Mouse (Mus musculus): ENCODE results near the gene Ddah1.
A peak's percentile ranks its signal among the peaks of the same experiment; 100 is the strongest.
"Not testable (repeated sequence)": the region's sequence is repeated elsewhere in the genome, so short reads cannot be mapped to it uniquely, and the experiment has no call there.

The Ddah1 gene

DNA sequence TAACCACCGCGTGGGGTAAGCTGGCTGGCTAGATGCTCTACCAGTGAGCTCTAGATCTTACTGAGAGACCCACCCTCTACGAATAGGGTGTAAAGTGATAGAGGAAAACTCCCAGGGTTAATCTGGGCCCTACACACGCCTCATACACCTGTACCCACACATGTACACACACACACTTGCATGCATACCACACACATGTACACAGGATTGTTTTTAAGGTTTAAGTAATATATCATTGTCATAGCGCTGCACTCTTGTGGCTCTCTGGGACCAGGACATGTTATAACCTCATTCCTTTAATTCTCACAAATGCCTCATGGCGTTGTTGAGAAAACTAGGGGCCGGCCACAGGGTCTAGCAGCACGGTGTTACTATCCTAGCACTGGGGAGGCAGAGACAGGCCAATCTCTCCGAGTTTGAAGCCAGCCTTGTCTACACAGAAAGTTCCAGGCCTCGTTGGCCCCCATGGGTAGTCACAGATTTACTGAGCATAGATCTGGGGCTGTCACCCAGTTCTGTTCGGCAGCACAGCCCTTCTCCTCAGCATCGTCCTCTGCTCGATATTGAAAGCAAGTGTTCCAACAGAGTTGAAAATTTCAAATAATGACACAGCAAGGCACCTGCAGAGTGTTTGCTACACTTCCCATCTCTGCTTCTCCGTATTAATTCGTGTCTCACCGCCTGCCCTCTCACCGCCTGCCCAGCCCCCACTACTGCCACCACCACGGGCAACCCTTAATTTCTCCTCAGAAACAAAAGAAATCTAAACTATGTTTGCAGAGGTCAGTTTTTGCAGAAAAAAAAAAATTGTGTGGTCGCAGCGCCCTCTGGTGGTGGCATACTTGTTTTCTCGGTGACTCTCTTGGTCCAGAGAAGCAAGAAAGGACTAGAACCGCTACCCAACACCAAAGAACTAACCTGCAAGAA is 146.6 kb downstream of the Ddah1 start:
- peak; percentile 56 for DNase-seq (ENCODE audit: extremely low read depth, low read depth)

DNA sequence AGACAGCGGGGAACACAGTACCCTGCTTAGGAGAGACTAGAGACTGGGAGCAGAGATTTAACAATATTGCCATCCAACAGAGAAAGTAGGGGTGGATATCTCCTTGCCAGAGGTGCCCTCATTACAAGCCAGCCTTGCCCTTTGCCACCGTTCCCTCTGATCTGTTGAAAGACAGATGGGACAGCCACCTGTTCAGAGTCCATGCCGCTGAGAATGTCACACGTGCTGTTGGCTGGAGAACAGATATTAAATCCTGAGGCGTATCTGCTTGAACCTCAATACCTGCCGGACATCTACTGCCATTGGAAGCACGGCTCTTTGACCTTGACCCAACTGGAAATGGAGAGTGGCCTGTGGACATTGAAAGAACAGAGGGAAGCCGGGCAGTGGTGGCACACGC is 148.1 kb downstream of the Ddah1 start:
- no peak for DNase-seq (ENCODE audit: extremely low read depth, low read depth)

DNA sequence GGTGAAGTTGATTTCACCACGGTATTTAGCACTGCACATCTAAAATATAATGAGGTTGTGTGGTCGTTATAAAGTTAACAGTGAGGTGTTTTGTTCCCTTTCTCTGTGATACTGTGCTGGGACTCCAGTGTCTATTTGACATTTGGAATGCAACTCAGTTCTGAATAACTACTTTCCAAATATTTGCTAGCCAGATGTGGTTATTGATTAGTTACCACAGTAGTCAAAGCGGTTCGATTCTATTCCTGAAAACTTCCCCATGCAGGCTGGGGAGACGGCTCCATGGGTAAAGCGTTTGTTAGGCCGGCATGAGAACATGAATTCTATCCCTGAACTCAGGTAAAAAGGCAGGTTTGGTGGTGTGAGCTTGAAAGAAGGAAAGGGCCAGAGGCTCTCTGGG is 154.0 kb downstream of the Ddah1 start:
- DNase-seq (ENCODE audit: extremely low read depth, low read depth) = no peak

DNA sequence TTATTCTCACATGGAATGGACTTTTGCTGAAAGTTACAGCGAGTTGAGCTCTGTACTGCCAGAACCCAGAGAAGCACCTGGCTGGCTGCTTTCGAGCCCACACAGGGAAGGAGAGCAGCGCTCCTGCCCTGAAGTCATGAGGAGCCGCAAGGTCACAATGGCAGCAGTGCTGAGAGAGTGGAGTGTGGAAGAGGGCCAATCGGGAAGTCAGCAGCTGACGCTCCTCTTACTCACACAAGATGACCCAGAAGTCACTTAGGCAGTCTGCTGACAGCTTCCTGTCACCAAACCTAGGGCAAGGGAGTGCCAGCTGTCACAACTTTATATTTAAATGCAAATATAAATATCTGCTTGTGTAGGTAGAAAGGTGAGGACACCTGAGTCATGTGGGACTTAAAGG is 154.8 kb downstream of the Ddah1 start:
- no peak for DNase-seq (ENCODE audit: extremely low read depth, low read depth)

DNA sequence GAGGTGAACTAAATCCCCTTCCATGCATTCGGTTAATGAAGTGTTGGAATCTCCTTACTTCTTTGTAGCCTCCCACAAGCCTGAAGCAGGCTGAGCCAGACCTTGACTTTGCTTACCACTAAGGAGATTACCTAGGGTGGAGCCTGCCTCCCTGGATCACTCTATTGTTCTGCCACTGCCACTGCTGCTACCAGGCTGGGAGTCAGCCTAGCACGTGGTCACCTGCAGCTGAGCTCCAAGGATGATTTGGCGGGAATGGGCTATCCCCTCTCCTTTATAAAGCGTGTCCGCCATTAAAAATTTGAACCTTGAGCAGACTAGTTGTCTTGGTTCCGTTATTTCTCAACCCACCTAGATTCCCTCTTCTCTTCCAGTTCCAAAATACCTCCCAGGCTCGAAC is 155.5 kb downstream of the Ddah1 start:
- DNase-seq (ENCODE audit: extremely low read depth, low read depth) = not testable (repeated sequence)

DNA sequence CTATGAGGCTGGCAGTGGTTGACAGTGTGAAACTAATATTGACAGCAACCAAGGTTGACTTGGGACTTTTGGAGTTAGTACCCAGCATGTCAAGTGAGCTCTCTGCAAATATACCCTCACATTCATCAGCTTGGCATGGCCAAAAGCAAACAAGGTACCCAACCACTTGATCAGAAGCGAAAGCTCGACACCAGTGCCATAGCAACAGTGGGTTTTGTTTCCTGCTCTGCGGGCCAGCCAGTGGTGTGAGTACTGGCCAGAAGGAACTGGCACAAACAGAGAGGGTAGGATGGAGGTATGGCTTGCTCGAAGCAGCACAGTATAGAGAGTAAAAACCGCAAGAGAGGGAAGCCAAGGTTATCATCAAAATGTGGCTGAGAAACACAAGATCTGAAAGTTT is 157.9 kb downstream of the Ddah1 start:
- DNase-seq (ENCODE audit: extremely low read depth, low read depth) = no peak

DNA sequence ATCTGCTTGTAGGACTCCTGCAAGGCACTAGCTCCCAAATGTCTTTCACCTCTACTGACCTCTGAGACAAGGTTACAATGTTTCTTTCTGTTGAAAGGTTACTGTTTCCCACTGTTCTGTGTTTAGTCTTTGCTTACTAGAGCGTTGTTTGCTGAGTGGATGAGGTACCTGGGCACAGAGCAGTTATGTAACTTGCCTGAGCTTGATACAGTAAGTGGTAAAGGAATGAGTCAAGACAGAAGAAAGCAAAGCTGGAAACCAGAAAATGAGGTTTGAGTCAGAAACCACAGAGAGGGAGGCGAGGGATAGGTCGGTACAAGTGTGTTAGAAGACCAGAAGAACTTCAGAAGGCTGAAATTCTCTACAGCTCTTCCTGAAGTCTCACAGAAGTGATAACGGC is 158.4 kb downstream of the Ddah1 start:
- DNase-seq (ENCODE audit: extremely low read depth, low read depth) = no peak

DNA sequence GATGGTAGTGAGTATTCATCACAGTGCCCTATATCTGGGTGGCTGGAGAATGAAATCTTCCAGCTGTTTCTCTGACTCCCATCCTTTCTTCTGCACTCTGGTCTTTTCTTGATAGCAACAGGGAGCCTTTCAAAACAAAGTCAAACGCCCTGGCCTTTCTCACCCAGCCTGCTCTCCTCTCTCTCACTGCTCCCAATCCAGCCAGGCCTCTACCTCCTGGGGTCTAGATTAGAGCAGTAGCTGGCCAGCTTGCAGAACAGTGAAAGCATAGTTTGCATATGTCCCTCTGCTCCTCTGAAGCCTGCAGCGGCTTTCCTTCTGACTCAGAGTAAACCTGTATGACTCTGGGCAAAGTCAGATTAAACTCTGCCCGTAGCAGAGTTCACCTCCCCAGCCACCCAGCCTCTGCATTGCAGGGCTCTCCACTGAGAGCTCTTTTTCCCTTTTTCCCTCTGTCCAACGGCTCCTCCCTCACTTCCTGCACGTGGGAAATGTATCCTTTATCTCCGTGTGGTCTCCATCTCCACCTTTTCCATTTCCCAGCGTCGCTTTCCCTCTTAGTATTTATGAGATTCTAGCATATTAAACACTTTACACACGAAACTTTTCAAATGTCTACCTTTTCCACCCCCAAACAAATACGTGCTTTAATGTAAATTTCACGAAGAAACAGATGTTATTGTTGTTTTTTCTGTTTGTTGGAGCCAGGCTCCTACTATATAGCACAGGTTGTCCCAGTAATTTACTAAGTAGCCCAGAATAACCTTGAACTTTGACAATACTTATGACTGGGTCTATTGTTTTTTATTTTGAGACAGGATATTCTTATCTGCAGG is 163.8 kb downstream of the Ddah1 start, which contains the start of gene Bcl10:
Gene Bcl10 (plus strand): TSS at position 786 of the 836 bp plus-strand sequence.
- no peak for DNase-seq (ENCODE audit: extremely low read depth, low read depth)

DNA sequence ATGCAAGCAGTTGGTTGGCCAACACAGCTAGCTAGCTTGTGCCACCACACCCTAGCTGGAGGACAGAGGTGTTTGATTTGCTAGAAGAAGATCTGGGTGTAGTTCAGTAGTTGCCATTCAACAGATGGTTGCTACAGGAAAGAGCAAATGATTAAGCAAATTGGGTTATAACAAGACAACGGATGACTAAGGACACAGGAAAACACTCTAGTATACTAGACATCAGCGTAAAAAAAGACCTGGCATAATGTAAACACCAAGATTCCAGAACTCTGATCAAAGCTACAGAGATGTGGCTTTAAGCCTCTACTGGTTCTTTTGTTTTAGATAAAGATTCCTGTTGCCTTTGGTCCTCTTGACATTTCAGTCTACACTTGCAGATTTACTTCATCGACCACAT is 164.5 kb downstream of the Ddah1 start:
- no peak for DNase-seq (ENCODE audit: extremely low read depth, low read depth)

DNA sequence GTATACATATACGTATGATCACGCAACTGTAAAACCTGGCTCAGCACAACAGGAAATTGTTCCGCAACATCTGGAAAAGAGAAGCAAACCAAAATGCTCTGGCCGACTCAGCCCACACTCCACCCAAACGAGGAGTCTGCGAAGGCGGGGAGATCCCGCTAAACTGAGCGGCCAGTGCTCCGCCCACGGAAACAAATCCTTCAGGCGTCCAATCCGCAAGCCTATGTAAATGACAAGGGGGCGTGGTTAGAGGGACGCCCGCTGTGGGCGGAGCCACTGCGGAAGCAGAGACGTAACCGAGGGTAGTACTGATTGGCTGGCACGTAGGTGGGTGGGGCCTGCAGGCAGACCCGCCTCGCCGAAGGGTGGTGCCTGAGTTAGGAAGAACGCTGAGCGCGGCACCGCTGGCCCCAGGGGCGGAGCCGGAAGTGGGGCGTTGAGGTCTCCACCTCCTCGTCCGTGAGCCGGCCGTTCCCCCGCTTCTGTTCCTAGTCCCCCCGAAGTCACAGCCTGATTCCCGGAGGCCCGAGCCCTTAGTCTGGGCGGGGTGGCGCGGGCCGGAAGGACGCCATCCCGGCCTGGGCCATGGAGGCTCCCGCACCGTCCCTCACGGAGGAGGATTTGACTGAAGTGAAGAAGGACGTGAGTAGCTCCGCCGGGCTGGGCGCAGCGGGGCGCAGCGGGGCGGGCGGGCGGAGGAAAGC is 165.6 kb downstream of the Ddah1 start:
- DNase-seq (ENCODE audit: extremely low read depth, low read depth) = peak; percentile 99

DNA sequence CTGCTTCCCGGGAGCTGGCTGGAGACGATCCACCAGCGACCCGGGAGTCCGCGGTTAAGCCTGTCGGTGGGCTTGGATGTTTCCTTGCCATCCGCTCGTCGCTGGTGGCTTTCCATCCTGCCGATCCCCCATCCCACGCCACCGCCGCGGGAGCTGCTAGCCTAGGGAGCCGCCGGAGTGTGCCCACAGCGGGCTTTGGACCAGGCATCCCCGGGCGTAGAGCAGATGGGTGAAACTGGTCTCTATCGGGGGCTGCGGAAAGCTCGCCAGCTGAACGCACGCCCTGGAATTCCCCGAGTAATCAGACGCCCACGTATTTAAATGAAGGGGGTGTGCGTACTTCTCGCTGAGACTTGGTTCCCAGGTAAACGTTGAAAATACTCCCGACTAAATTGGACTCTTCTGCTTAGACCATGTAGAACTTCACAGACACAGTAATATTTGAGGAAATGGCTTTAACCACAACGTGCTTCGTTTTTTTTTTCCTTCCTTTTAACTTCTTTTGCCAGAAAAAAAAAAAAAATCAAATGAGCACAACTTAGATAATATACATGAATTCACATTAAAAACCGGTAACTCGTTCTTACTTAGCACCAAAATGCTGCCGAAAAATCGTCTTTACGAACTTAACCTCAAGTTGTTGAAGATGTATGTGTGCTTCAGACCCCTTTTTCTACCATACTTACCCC is 166.3 kb downstream of the Ddah1 start:
- peak; percentile 51 for DNase-seq (ENCODE audit: extremely low read depth, low read depth)

DNA sequence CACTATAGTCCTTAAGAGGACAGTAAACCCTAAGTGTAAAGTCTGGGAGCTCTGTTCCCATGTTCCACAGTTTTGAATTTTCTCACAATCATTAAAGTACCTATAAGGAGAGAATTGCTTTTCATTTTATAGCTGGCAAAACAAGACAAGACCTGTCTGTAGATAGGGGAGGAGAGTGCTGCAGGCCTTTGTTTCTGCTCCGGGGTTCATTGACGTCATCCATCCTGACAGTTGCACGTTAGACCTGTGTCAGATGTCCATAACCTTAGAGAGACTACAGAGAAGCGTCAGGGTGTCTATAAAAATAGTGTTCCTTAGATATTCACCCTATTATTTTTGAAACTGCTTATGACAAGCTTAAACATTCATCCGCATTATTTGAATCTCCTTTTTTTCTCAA is 167.0 kb downstream of the Ddah1 start:
- DNase-seq (ENCODE audit: extremely low read depth, low read depth) = peak; percentile 21

DNA sequence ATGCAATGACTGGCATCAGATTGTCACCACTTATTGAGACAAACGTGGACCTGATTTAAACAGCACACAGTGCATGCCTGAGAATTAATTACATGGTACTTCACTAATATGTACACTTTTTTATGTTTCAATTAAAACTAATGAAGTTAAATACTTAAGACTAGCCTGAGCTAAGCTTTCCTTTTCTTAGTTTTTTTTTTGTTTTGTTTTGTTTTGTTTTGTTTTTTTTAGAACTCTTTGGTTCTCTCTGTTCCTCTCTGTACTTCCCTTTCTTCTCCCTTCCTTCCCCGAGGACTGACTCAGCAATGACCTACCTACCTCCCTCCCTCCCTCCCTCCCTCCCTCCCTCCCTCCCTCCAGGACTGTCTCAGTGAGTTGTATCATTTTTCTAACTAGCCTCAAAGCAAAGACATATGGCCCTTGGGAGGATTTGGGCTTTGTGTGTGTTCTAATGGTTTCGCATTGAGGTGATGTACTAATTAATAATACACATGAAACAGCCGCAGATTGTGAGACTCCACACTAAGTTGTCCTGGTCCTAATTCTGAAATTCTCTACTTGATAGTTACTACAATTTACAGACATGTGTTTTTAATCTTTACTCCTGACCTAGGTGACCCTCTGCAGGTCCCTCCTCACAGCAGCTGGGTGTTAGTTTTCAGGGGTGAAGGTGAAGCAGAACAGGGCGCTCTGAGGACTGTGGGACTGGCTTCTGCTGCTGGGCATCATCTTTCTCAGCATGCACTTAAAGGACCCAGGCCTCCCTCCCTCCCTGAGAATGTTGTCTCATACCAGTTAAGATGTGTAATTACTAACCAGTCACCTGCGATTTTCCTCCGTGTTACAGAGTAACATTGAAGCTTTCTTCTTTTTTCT is 171.3 kb downstream of the Ddah1 start:
- no peak for DNase-seq (ENCODE audit: extremely low read depth, low read depth)

DNA sequence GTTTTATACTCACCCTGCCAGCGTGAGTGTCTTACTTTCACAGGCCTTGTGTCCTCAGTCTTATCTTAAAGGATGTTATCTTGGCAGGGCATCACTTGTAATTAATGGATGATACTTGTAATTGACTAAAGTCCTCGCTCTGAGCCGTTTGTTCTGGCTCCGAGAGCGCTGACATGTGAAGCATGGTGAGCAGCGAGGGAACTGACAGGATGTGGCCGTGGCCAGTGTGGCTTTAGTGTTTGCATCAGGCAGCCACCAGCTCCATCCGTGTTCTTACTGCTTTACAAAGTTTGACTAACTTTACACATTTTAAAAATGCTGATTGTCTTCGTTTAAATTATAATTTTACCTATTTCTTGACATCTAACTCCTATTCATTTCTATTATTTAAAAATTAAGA is 175.4 kb downstream of the Ddah1 start:
- DNase-seq (ENCODE audit: extremely low read depth, low read depth) = no peak

DNA sequence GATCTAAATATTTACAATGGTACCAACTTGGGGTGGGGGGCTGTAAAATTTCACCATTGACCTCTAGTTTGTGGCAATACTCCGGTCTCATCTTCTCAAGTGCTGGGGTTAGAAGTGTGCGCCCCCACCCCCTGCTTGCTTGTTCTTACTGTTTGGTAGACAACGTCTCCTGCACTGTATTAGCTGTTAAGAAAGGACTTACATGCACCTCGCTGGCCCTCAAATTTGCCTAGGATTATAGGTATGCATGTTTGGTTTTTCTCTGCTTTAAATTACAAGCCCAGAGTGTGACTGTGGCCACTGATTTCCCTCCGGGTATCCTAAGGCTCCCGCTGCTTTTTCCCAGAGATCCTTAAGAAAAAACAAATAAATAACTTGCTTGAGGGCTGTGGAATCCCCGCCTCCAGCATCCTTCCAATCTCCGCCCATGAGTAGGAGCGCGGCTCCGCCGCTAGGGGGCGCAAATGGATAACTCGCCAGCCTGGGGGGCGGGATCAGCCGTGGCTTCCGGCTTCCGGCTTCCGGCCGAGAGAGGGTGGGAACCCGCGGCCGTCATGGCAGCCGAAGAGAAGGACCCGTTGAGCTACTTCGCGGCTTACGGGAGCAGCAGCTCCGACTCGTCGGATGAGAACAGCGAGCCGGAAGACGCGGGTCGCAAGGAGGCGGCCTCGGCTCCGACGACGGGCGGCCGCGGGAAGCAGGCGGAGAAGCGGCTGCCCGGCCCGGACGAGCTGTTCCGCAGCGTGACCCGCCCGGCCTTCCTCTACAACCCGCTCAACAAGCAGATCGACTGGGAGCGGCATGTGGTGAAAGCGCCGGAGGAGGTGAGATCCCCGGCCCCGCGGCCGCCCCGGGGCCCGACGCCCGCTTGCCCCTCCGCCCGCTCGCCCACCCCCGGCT is 179.3 kb downstream of the Ddah1 start, which contains the start of gene 2410004B18Rik:
Gene 2410004B18Rik (plus strand): TSS at position 510 of the 900 bp plus-strand sequence.
- peak; percentile 72 for DNase-seq (ENCODE audit: extremely low read depth, low read depth)

DNA sequence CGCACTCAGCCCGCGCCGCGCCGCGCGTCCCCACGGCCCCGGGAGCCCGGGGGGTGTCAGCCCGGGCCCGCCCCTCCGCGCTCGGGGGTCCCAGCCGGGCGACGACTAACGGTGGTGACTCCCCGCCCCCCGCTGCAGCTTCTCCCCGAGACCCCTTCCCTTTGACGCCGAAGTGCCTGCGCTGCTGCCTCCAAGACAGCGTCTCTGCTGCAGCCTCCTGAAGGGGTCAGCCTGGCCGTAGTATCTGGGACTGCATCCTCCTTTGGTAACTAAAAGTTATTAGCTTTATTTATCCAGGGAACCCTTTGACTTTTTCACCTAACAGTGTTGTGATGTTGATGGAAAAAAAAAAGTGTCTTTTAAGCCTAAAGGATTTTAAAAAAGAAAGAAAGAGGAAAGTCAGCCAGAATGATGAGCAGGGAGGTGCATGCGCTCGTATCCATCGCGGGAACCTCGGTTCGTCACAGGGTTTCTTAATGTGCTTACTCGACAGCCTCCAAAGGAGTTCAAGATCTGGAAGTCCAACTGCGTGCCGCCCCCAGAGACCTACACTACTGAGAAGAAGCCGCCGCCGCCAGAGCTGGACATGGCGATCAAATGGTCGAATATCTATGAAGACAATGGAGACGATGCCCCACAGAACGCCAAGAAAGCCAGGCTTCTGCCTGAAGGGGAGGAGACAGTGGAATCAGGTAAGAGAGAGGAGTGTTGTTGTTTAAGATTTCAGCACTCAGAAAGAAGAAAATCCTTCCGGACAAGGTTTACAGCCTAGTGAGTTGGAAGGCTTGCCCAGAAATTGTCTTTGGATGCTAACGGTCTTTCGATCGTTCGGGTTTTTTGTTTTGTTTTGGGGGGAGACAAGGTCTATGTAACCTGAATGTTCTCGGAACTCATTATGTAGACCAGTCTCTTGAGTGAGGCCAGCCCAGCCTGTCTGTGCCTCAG is 180.2 kb downstream of the Ddah1 start:
- DNase-seq (ENCODE audit: extremely low read depth, low read depth) = peak; percentile 22

DNA sequence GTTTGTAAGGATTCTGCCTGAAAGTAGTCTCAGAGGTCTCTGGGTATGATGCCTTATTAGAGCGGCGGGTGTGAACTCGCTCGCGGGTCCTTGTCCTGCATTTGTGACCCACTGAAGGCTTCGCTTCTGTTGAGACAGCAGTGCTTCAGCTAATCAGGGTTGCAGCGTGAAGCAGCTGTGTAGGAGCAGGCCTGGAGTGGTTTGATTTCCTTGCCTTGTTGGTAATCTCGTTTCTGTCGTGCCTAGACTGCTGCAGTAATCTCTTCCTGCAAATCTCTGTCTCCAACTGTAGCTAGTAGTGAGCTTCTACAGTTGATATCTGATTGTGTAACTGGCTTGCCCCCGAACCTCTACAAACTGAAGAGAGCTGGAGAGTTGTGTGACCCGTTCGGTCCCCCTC is 180.9 kb downstream of the Ddah1 start:
- DNase-seq (ENCODE audit: extremely low read depth, low read depth) = peak; percentile 55

DNA sequence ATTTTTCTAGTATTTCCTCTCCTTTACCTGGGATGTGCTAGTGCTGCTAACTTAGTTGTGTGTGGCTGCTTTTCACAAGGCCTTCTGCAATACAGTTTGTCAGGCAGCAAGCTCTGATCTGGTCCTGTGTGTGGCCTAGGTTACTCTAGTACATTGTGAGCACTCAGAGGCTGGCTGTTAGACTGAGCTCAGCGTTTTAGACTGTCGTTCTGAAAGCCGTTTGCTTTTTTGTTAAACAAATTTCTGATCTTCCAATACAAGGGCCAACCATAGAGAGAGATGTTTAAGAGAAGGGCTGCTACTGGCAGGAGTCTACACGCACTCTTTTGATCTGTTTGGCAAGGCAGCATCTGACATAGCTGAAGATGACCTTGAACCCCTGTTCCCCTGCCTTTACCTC is 181.5 kb downstream of the Ddah1 start:
- DNase-seq (ENCODE audit: extremely low read depth, low read depth) = no peak

Measured in MEL-GATA-1-ER (cell line).